Mouse (Mus musculus) thymus, postnatal 10 days (tissue): ENCODE results near the gene Cpne8.

Experiments used
- DNase-seq, 2 experiments: peaks; one replicate each; pipeline ENCODE4 v3.0.0; 2021; ENCODE audit warnings: low spot score in 2 of 2

The Cpne8 gene

GRCm38 (mm10) chr15:90678985-90679759 is at the start of gene Cpne8:
TSS of gene Cpne8 (minus strand) at chr15:90679432.
- DNase-seq, result peak; percentile 21 to 43

GRCm38 (mm10) chr15:90717717-90718116 is 38.5 kb upstream of the Cpne8 start:
- DNase-seq, result no peak

- no peak for DNase-seq
These were observed 30.1 kb upstream of the Cpne8 start for GRCm38 (mm10) chr15:90709296-90709695.

GRCm38 (mm10) chr15:90704314-90704713 is 25.1 kb upstream of the Cpne8 start:
- DNase-seq, result no peak

- no peak for DNase-seq
These were observed 24.4 kb upstream of the Cpne8 start for GRCm38 (mm10) chr15:90703502-90704232.

GRCm38 (mm10) chr15:90686770-90687169 is 7.5 kb upstream of the Cpne8 start:
- DNase-seq, result no peak

GRCm38 (mm10) chr15:90679760-90680579 is 738 bp upstream of the Cpne8 start:
- peak in 1 of 2 experiments; percentile 48 for DNase-seq

GRCm38 (mm10) chr15:90678488-90678887 is 744 bp downstream of the Cpne8 start:
- no peak for DNase-seq

GRCm38 (mm10) chr15:90669494-90669893 is 9.7 kb downstream of the Cpne8 start:
- DNase-seq, result no peak

- DNase-seq, result no peak
These were observed 12.3 kb downstream of the Cpne8 start for GRCm38 (mm10) chr15:90666893-90667292.

DNA sequence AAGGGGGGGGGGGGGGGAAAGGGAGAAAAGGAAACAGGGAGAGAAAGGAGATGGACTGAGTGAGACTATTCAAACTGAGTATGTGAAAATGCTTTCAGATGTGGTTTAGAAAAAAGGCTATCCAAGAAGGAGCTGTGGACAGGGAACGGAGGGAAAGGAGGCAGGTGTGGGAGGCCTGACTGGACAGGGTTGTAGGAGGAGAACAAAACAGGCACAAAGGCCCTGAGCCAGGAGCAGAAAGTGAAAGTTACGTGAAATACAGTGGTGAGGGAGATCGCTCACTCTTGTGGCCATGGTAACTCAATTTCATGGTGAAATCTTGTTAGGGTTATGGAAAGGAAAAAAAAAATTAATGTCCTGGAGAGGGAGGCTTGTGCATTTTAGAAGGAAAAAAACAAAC is 14.6 kb downstream of the Cpne8 start:
- no peak for DNase-seq

DNA sequence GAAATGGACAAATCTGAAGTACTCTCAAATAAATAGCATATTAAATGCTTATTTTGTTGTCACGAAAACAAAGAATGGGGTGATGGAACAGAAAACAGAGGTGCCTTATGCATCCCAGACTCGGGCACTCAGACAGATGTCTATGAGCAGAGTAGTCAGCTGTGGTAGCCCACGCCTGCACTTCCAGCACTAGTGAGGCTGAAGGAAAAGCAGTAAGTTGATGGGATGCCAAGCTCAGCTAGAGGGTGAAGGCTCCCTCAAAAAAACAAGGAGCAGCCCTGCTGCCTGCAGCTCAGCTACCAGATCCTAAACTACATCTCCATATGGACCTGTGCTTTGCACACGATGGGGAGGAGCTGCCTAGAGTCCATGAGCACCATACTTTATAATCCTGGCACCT is 15.6 kb downstream of the Cpne8 start:
- DNase-seq, result no peak

DNA sequence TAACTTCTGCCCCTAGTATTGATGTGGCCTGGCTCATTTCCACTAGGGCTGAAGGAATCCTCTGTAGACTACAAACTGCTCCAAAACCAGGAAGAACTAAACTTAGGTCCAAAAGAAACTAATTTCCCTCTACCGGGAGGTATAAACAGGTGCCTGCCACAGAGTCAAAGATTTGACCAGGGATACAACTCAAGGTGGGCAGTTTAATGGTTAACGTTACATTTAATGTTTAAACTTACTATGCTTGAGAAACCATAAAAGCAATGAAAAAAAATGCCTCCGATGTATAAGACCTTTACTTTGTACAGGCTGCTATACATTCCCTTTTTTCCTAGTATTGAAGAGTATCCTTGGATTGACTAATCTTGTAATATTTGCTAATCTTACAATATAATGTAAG is 18.5 kb downstream of the Cpne8 start:
- DNase-seq, result no peak

DNA sequence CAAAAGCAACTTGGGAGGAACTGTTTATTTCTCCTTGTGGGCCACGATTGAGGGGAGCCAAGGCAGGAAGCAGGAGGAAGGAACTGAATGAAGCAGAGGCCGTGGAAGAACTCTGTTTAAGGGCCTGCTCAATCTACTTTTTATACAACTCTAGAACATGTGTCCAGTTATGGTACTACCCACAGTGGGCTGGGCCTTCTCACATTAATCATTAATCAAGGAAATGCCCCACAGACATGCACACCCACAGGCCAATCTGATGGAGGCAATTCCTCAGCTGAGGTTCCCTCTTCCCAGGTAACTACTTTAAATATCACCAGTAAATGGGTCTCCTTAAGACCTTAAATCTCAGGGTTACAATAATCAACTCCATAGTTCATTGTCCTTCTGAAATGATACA is 21.2 kb downstream of the Cpne8 start:
- DNase-seq, result no peak

- DNase-seq, result no peak
These were observed 22.7 kb downstream of the Cpne8 start for GRCm38 (mm10) chr15:90656521-90656920.

DNA sequence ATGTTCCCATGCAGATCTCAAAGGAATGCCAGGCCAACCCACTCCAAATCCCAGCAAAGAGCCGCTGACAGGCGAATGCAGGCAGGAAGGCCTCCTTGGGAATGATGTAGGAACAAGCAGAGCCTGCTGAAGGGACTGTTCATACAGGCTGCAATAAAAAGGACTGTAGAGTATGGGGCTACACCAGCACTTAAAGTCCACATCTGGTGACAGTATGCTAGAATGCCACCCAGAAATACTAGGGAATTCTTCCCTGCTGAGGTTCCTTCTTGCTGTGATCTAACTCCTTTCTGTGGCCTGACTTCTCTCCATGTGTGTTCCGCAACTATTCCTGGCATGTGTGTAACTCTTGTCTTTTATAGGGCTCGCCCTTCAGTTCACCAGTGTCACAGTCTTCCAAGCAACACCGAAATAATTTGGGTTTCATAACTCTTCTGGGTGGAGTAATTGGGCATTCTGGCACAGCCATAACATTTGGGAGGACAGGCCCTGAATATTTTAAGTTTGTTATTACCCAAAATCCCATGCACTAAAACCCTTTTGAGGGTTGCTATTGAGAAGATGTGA is 32.1 kb downstream of the Cpne8 start:
- DNase-seq, result no peak

GRCm38 (mm10) chr15:90646326-90646725 is 32.9 kb downstream of the Cpne8 start:
- no peak for DNase-seq

DNA sequence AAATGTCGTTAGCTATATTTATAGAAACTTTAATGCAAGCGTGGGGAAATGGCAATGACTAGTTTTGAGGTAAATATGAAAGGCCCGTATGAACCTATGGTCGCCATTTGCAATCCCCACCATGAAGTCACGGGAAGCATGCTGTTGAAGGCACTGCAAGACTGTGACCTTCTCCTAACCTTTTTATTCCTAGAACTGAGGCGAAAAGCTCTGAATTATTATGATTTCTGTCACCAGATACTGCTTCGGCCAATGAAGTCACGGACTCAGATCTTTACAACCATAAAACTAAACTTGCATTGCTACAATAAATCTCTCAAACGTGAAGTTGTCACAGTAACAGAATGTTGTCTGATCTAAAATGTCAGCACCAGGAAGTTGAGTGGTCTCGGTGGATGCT is 33.4 kb downstream of the Cpne8 start:
- no peak for DNase-seq

DNA sequence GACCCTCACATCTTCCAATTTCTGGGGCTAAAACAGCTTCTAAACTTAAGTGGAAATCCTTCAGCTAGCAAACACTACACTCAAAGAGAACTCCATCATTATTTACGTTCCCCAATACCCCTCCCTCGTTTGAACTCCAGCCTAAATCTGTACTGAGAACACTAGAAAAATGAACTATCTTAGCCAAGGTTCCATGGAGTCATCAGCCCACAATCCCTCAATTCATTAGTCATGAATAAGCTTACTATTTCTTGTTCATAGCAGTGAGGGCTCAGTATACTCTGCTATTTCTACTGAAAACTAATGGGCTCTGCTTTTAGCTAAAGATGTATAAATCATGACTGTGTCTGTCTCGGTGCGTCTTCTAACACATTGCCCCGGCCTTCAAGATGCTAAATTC is 55.0 kb downstream of the Cpne8 start:
- DNase-seq, result no peak

DNA sequence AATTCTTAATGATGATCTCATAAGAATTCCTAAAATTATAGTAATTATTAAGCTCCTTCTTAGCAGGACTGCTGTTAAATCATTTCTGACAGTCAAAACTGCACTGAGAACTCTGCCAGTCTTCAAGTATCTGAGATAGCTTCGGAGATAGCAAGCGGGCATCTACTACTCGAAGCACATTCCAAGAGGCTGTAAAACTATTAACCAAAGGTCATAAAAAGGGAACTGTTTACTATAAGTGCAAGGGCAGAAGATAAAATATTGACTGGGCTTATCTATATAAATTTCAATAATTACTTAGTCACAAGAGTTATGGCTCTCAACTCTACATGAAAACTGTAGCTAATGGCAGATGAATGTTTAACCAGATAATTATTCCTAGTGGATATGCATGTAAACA is 57.2 kb downstream of the Cpne8 start:
- DNase-seq, result no peak

DNA sequence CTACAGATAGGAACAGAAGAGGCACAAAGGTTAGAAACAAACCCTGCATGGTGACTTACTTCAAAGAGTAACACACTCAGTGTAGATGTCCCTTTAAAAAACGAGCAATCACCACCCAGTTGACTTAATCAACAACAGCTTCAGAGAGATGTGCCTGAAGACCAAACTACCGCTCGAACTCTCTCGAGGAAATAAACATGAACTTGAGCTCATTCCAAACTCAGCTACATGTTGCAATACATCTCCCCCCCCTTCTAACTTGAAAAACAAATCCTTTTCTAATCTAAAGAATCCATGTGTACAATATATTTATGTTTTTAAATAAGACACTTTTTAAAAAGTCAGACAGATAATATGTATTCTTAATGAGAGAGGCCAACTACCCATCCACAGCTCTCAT is 59.5 kb downstream of the Cpne8 start:
- DNase-seq, result no peak
